Mouse (Mus musculus): ENCODE results near the gene Hist1h4h.

The Hist1h4h gene

GRCm38 (mm10) chr13:23530901-23531875 is at the start of gene Hist1h4h:
TSS of gene Hist1h4h (plus strand) at chr13:23531050.
- peak; percentile 98 for DNase-seq (ENCODE audit: low spot score)

- no peak for DNase-seq (ENCODE audit: low spot score)
Observed at GRCm38 (mm10) chr13:23483153-23483552, 47.7 kb upstream of the Hist1h4h start.

- DNase-seq (ENCODE audit: low spot score), result no peak
Observed at GRCm38 (mm10) chr13:23485271-23485670, 45.6 kb upstream of the Hist1h4h start.

GRCm38 (mm10) chr13:23488400-23489322 is 42.2 kb upstream of the Hist1h4h start, which contains the start of gene Btn2a2:
TSS of gene Btn2a2 (minus strand) at chr13:23488857.
- peak; percentile 89 for DNase-seq (ENCODE audit: low spot score)

- DNase-seq (ENCODE audit: low spot score), result no peak
Observed at GRCm38 (mm10) chr13:23490863-23491262, 40.0 kb upstream of the Hist1h4h start.

- no peak for DNase-seq (ENCODE audit: low spot score)
Observed at GRCm38 (mm10) chr13:23491263-23491662, 39.6 kb upstream of the Hist1h4h start.

- DNase-seq (ENCODE audit: low spot score), result peak; percentile 61
Observed at GRCm38 (mm10) chr13:23491990-23492389, 38.9 kb upstream of the Hist1h4h start.

- DNase-seq (ENCODE audit: low spot score), result no peak
Observed at GRCm38 (mm10) chr13:23495526-23495925, 35.3 kb upstream of the Hist1h4h start.

GRCm38 (mm10) chr13:23497656-23498321 is 33.1 kb upstream of the Hist1h4h start:
- peak; percentile 85 for DNase-seq (ENCODE audit: low spot score)

- DNase-seq (ENCODE audit: low spot score), result peak; percentile 64
Observed at GRCm38 (mm10) chr13:23498653-23499052, 32.2 kb upstream of the Hist1h4h start.

GRCm38 (mm10) chr13:23499943-23500342 is 30.9 kb upstream of the Hist1h4h start:
- no peak for DNase-seq (ENCODE audit: low spot score)

- DNase-seq (ENCODE audit: low spot score), result peak; percentile 92
Observed at GRCm38 (mm10) chr13:23500424-23501200, 30.2 kb upstream of the Hist1h4h start.

GRCm38 (mm10) chr13:23501511-23501910 is 29.3 kb upstream of the Hist1h4h start:
- no peak for DNase-seq (ENCODE audit: low spot score)

GRCm38 (mm10) chr13:23502031-23502567 is 28.8 kb upstream of the Hist1h4h start:
- DNase-seq (ENCODE audit: low spot score), result peak; percentile 32

- no peak for DNase-seq (ENCODE audit: low spot score)
Observed at GRCm38 (mm10) chr13:23502916-23503315, 27.9 kb upstream of the Hist1h4h start.

- peak; percentile 92 for DNase-seq (ENCODE audit: low spot score)
Observed at GRCm38 (mm10) chr13:23503797-23504196, 27.1 kb upstream of the Hist1h4h start.

- DNase-seq (ENCODE audit: low spot score), result peak; percentile 63
Observed at GRCm38 (mm10) chr13:23505662-23506345, 25.0 kb upstream of the Hist1h4h start.

- DNase-seq (ENCODE audit: low spot score), result peak; percentile 87
Observed at GRCm38 (mm10) chr13:23506351-23506750, 24.5 kb upstream of the Hist1h4h start.

GRCm38 (mm10) chr13:23506819-23507515 is 23.9 kb upstream of the Hist1h4h start:
- DNase-seq (ENCODE audit: low spot score), result peak; percentile 81

All from embryo, embryonic 10 days (tissue).